Mouse (Mus musculus): ENCODE results near the gene Sptbn4.

Sptbn4 gene

GRCm38 (mm10) chr7:27428002-27428401, 19.5 kb downstream of the Sptbn4 start:
- no peak for DNase-seq

DNA sequence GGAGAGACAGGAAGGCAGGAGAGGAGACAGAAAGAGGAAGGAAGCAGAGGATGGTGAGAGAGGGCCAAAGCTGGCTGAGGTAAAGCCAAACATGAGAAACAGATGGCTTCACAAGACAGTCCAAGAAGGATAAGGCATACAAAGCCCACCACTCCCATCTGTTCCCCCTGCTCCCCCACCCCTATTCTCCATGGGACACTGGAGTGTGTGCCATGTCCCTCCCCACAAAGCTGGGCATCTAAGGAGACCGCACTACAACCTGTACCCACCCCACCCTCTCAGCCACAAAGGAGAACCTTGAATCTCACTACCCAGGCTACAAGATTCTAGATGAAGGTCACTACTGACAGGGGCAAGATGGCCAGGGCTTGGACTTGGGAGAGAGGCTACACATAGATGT, 20.1 kb downstream of the Sptbn4 start:
- no peak for DNase-seq

DNA sequence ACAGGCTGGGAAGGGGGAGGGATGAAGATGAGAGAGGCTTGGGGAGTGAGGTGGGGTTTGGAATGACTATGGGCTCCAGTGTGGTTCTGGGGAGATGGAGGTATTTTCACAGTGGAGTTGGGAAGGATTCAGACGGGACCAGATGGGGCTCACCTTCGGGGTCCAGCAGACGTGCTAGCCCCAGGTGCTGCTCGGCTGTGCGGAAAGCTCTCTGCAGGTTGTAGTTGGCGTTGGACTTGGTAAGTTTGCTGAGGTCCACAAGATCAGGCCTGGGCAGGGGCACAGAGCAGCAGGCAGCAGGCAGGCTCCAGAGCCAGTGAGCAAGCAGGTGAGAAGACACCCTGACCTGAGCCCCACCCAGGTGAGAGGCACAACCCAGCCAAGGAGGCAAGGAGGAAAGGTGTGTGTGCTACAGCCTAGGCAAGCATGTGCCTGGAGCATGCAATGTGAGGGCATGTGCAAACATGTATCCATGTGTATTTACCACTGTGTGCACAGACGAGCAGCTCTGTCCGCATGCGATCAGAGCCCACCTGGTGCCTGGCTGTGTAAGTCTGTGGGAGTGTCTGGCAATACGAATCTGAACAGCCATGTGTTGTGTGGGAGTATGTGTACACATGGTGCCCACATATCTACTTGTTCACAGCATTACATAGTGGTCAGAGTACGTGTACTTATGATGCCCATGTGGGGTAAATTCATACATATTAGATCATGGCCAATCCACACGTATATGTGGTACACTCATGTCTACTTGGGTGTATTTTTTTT, 23.7 kb downstream of the Sptbn4 start:
- DNase-seq, result no peak

DNA sequence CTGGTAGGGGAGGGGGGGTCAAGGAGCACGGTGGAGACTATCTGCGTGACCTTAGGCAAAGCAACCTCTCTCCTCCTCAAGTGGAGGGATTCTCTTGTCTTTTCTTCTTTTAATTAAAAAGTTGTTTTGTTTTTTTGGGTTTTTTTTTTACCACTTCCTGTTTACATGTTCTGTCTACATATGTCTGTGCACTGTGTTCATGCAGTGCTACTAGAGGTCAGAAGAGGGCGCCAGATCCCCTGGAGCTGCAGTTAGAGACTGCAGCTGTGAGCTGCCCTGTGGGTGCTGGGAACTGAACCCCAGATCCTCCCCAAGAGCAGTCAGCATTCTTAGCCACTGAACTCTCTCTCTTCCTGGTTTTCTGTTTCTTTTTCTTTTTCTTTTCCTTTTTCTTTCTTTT, 28.4 kb downstream of the Sptbn4 start:
- DNase-seq, result no peak

DNA sequence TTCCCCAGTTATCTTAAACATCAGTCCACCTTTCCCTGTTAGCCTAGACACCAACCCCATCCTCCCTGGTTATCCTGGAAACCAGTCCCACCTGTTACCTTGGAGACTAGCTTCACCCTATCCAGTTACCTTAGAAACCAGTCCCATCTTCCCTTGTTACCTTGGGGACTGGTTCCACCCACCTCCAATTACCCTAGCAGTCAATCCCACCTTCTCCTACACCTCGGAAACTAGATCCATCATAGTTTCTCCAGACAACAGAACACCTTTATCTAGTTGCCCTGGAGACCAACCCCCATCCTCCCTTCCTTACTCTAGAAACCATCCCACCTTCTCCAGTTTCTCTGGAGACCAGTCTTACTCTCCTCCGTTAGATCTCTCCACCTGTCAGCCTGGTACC, 30.3 kb downstream of the Sptbn4 start:
- no peak for DNase-seq

GRCm38 (mm10) chr7:27408379-27409176, 38.9 kb downstream of the Sptbn4 start:
- DNase-seq, result peak; percentile 57 to 64

DNA sequence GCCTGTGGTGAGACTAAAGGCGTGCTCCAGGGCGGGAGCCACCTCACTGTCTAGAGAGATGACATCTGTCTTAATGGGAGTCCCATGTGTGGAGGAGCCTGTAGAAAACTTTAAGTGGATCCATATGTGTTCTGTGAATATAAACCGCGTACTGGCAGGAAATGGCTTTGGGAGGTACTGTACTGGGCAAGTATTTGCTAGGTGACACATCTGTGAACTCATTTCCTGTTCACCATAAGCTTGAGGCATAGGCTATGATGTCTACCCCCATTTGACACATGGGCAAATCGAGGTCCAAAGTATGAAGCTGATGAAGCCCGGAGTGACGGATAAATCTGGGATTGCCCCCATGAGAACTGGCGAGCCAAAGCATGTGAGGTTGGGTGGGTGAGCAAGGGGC, 39.7 kb downstream of the Sptbn4 start:
- DNase-seq, result no peak

DNA sequence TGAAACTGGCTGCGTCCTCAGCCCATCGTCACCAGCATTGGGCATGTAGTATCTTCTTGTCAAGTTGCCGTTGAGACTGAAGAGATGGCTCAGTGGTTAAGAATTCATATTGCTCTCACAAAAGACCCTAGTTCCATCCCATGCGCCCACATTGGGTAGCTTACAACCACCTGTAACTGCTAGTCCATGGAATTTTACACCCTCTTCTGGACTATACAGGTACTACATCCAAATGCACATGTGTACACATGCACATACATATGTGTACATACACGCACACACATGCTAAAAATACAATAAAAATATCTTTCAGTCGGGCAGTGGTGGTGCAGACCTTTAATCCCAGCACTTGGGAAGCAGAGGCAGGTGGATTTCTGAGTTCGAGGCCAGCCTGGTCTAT, 41.0 kb downstream of the Sptbn4 start:
- no peak for DNase-seq

DNA sequence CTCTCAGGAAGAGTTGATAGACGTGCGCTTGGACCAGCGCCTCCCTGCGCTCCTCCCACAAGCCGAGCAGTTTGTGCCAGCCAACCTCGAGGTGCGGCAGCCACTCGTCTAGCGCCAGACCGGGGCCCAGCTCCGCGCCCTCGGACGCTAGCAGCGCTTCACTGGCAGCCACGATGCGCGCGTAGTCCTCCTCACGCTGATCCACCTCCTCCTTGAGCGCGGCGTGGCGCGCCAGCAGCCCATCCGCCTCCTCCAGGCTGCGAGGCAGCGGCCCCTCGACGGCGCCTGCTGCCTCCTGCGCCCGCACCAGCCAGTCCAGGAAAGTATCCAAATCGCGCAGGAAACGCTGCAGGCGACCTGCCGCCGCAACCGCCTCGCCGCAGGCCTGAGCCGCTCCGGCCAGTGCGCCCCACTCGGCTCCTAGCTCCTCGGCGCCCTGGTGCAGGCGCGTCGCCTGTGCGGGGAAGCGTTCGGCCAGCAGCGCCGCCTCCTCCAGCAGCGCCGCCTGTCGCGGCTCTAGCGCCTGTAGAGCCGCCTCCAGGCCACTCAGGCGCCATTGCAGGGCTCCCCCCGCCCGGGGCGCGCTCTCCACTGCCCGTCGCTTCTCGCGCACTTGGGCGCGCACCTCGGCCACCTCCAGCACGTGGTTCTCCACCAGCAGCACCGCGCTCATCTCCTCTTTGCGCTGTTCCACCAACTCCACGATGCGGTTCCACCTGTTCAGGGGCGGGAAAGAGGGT, 43.1 kb downstream of the Sptbn4 start:
- no peak for DNase-seq

DNA sequence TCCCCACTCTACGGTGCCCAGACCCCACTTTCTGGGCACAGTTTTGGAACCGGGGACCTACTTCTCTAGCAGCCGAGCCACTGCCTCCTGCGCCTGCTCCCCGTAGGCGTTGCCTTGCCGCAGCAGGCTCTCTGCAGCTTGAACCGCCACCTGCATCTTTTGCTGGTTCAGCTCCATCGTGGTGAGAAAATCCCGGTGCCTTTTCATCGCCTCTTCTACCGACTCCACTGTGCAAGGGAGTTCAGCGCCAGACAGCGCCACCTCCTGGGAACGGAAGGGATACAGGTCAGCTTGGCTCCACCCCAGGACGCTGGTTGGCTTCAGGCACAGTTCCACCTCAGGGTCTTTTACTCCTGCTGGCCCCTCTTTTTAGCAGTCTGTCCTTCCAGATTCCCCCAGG, 44.8 kb downstream of the Sptbn4 start:
- peak; percentile 42 to 63 for DNase-seq

DNA sequence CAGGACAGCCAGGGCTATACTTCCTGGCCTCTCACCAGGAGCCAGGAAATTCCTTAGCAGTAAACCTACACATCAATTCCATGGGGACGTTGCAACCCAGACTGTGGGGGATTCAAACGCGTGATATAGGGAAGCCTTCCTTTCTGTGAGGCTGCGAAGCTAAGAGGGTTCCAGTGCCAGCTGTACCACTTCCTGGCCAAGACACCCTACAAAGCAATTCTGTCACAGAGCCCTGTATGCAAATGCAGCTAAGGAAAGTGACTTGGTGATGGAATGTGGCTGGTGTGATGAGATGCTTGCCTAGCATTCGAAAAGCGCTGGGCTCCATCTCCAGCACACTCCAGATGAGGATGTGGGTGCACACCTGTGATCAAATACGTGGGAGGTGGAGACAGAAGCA, 46.9 kb downstream of the Sptbn4 start:
- DNase-seq, result no peak

DNA sequence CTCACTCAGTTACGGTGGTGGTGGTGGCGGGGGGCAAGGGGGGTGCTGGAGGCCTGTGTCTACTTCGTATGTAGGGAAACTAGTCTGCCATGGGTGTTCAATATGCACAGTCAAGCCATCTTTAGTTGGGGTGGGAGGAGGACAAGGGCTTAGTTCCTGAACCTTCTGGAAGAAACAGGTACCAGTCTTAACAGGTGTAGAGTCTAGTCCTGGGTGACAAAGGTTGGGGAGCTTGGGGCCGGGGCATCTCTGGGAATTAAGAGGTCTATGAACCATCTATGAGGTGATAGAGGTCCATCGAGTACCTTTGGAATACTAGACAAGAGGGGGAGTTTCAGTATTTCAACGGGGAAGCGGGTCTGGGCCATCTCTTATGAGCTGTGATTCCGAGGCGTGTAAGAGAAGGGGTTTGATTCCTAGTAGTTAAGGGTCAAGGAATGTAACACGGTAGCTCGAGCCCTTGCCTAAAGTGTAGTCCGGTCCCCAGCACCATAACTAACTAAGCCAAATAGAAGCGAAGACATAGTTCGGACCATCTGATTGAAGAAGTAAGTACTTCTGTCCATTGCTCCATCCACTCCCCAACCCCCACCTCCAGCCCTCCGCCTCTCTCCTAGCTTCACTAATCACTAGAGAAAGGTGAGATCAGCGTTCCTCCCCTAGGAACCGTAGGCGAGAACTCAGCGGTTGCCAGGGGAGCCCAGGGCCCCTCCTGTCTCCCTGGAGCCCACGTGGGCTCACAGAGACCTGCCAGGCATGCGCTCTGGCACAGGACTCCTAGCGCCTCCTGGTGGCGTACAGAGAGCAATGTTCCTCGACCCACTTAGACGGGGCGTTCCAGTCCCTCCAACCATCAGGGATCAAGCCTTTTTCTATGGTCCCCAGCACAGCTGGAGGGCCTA, 50.2 kb downstream of the Sptbn4 start:
- DNase-seq, result peak; percentile 22 to 38

GRCm38 (mm10) chr7:27396184-27397047, 51.1 kb downstream of the Sptbn4 start:
- DNase-seq, result no peak

DNA sequence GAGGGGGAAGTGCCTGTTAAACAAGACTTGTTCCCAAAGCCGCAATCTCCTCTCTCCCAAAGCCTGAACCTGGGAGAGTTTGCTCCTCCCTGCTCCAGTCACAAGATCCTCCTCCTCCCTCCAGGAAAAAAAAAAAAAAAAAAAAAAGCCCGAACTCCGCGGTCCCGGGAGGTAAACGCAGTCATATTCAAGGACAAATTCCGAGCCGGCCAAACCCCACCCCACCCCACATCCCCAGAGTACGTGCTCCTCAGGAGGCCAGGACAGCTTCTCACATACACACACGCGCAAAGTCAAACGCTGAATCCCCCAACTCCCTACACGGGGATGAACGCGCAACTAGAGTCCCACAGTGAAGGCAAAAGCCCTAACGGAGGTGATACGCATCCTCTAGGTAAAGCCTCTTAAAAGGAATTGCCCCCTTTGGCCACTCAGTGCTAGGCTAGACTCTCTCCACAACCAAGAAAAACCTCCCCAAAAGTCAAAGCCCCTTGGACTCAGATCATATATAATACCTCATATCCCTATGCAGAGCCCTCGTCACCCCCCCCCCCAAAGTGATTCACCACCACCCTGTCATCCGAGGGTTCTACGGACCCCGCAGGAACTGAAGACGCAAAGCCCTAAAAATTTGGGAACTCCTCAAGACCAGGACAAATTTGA, 51.8 kb downstream of the Sptbn4 start:
- no peak for DNase-seq

- DNase-seq, result no peak
Measured at GRCm38 (mm10) chr7:27391416-27391815, 56.1 kb downstream of the Sptbn4 start.

DNA sequence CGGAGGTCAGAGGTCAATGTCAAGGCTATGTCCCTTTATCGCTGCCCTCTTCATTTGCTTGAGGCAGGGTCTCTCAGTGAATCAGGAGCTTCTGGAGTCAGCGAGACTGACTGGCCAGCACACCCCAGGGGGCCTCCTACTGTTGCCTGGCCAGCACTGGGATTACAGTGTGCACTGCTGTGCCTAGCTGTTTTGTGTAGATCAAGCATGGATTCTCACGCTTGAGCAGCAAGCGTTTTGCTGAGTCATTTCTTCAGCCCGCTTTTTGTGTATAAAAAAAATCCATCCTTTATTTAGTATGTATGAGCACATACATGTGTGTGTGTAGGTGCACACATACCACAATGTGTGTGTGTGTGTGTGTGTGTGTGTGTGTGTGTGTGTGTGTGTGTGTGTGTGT, 58.3 kb downstream of the Sptbn4 start:
- no peak for DNase-seq

DNA sequence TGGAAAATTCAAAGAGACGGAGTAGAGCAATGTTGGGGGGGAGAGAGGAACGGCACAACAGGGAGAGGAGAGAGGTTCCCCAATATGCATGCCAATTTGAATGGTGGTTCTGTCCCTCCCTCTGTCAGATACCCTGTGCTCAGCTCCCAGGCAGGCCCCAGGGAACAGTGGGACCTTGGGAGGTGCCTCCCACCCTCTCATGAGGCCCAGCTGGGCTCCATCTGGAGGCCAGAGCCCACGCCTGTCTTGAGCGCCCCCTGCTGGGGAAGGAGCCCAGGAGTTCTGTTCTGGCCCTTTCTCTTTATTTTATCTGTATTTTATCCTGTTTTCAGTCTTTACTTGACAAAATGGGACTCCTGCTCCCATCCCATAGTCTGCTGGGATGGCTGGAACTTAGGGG, 62.8 kb downstream of the Sptbn4 start:
- DNase-seq, result peak; percentile 31 to 65

GRCm38 (mm10) chr7:27384134-27384533, 63.4 kb downstream of the Sptbn4 start:
- no peak for DNase-seq

- DNase-seq, result no peak
Measured at GRCm38 (mm10) chr7:27383233-27383632, 64.3 kb downstream of the Sptbn4 start.

GRCm38 (mm10) chr7:27381560-27381959, 65.9 kb downstream of the Sptbn4 start:
- DNase-seq, result no peak

GRCm38 (mm10) chr7:27381009-27381408, 66.5 kb downstream of the Sptbn4 start:
- no peak for DNase-seq
